Mouse (Mus musculus) kidney, adult 2 months (tissue): ENCODE data around the gene Pdcd4.

Source experiments
- CTCF ChIP-seq: fragments of 200-500 bp; conservative IDR thresholded peaks from 2 replicates; pipeline ENCODE4 v1.5.1; 2011; ENCODE audit warnings: low read depth, mild to moderate bottlenecking, control low read depth, low read length, moderate library complexity, mixed read lengths; ENCODE audit not compliant: insufficient read depth, insufficient read length
- POLR2A ChIP-seq: fragments of 200-500 bp; IDR thresholded peaks from one replicate; pipeline ENCODE4 v1.6.1; 2011; ENCODE audit warnings: low read depth, low read length, control low read depth

DNA sequence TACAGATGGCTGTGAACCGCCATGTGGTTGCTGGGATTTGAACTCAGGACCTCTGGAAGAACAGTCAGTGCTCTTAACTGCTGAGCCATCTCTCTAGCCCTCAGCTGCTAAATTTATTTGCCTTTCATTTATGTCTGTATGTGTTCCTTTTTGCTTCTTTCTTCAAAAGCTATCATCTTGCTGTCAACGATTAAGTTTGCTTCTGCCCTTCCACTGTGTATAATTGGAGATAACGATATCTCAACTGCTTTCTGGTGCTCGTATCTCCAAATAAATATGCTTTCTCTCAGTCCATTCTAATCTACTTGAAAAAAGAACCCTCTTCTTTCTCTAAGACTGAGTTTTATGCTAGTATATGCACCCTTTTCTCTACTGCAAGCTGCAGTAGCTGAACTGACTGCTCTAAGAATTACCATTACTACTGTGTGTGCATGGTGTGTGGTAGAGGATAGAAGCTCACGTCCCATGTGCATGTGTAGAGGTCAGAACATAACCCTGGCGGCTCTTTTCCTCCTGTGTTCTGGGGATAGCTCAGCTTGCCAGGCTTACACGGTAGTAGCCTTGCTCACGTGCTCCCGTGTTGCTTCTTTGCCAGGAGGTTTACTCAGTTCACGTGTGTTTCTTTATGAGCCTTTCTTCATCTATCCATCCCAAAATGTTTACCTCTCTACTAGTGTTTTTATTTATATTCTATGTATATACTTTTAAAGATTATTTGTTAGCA, 73.0 kb downstream of the Pdcd4 start:
- no peak for TF ChIP-seq CTCF
- no peak for TF ChIP-seq POLR2A
